Mouse (Mus musculus): ENCODE data around the gene Olfr10. TPM values are rescaled to one million over a fixed set of nuclear protein-coding genes. Genes with fewer than 3 reads are reported as not detected.

Gene Olfr10
- polyA plus RNA-seq, 1 experiment from 2014 or later = not detected

GRCm38 (mm10) chr11:49326726-49327125 is 22.2 kb downstream of the Olfr10 start:
- H3K4me3 ChIP-seq (ENCODE audit: control insufficient read depth in 1 of 2, insufficient read depth in 1 of 2, low read depth in 1 of 2, low read length in 2 of 2) = no peak overlapping the region
- H3K27ac ChIP-seq (replicated peaks in 1 of 2; ENCODE audit: control insufficient read depth in 1 of 2, insufficient read depth in 1 of 2, low read depth in 2 of 2, low read length in 2 of 2) = no peak overlapping the region
- H3K4me1 ChIP-seq (ENCODE audit: control insufficient read depth in 2 of 2, insufficient read depth in 2 of 2, low read length in 2 of 2) = no peaks in the 10 kb centered on the region
- H3K4me2 ChIP-seq (ENCODE audit: low read length) = no peak overlapping the region
- H3K9ac ChIP-seq (ENCODE audit: low read length) = no peak overlapping the region
- 70% methylated on average over 3 of the region's 3 CpGs for WGBS
- H3K27me3 ChIP-seq (ENCODE audit: control insufficient read depth, insufficient read depth, low read length) = no peaks in the 10 kb centered on the region
- H3K9me3 ChIP-seq (ENCODE audit: control insufficient read depth, low read length) = no peaks in the 10 kb centered on the region
- ATAC-seq (ENCODE audit: insufficient number of reproducible peaks, insufficient read depth, low FRiP score, low read depth) = no peak
- H3K36me3 ChIP-seq (ENCODE audit: control insufficient read depth, insufficient read depth, low read length) = no peaks in the 10 kb centered on the region

- Histone ChIP-seq H3K36me3 (ENCODE audit: control insufficient read depth, insufficient read depth, low read length) (no peaks in the 10 kb centered on the region), H3K9ac (ENCODE audit: low read length) (no peak overlapping the region), H3K4me2 (ENCODE audit: low read length) (no peak overlapping the region), H3K9me3 (ENCODE audit: control insufficient read depth, low read length) (no peaks in the 10 kb centered on the region), H3K27ac (replicated peaks in 1 of 2; ENCODE audit: control insufficient read depth in 1 of 2, insufficient read depth in 1 of 2, low read depth in 2 of 2, low read length in 2 of 2) (no peak overlapping the region), H3K4me3 (ENCODE audit: control insufficient read depth in 1 of 2, insufficient read depth in 1 of 2, low read depth in 1 of 2, low read length in 2 of 2) (no peak overlapping the region), H3K27me3 (ENCODE audit: control insufficient read depth, insufficient read depth, low read length) (no peaks in the 10 kb centered on the region), H3K4me1 (ENCODE audit: control insufficient read depth in 2 of 2, insufficient read depth in 2 of 2, low read length in 2 of 2) (no peaks in the 10 kb centered on the region)
- WGBS = 48% methylated on average over 1 of the region's 1 CpGs
- ATAC-seq (ENCODE audit: insufficient number of reproducible peaks, insufficient read depth, low FRiP score, low read depth) = no peak
Measured at GRCm38 (mm10) chr11:49329686-49330085, 25.1 kb downstream of the Olfr10 start.

GRCm38 (mm10) chr11:49334888-49335287 is 30.3 kb downstream of the Olfr10 start, which contains the start of gene Olfr1390:
Olfr1390 (plus strand) TSS chr11:49335188.
- no peak within 1 kb of the TSS for H3K27ac ChIP-seq (replicated peaks in 1 of 2; ENCODE audit: control insufficient read depth in 1 of 2, insufficient read depth in 1 of 2, low read depth in 2 of 2, low read length in 2 of 2)
- H3K4me3 ChIP-seq (ENCODE audit: control insufficient read depth in 1 of 2, insufficient read depth in 1 of 2, low read depth in 1 of 2, low read length in 2 of 2) = no peak within 1 kb of the TSS
- no peak within 1 kb of the TSS for H3K9ac ChIP-seq (ENCODE audit: low read length)
- H3K4me1 ChIP-seq (ENCODE audit: control insufficient read depth in 2 of 2, insufficient read depth in 2 of 2, low read length in 2 of 2) = no peaks in the 10 kb centered on the region
- 71% methylated on average over 1 of the region's 1 CpGs for WGBS
- no peaks in the 10 kb centered on the region for H3K36me3 ChIP-seq (ENCODE audit: control insufficient read depth, insufficient read depth, low read length)
- ATAC-seq (ENCODE audit: insufficient number of reproducible peaks, insufficient read depth, low FRiP score, low read depth) = no peak
- H3K9me3 ChIP-seq (ENCODE audit: control insufficient read depth, low read length) = no peaks in the 10 kb centered on the region
- H3K27me3 ChIP-seq (ENCODE audit: control insufficient read depth, insufficient read depth, low read length) = no peaks in the 10 kb centered on the region
- H3K4me2 ChIP-seq (ENCODE audit: low read length) = no peak within 1 kb of the TSS

DNA sequence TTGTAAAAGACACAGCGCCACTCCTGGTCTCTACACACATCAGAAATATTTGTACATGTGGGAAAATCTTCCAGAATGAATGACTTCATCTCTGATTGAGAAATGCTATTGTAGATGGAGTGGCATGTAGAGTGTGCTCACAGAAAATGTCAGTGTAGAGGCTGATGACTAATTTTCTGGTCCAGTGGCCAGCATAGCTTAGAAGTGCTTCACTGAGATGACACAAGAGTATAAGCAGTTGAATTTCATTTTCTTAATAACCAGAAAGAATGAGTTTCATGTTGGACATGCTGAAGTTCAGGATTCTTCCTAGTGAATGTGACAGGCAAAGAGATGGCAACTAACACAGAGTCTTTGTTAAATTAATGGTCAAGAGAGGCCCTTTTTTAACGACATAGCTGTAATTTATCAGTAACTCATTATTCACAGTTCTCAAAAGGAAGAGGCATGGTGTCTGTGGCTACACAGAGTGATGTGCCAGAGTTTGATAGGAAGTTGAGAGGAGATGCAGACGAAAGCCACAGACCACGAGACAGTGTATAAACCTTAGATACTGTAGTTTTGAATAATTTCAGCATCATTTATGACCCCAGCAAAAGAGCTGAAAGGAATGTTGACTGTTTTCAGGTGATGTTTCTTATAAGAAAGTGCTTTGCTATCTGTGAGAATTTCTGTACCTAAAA is 32.8 kb downstream of the Olfr10 start:
- no peak for ATAC-seq (ENCODE audit: insufficient number of reproducible peaks, insufficient read depth, low FRiP score, low read depth)
- H3K9ac ChIP-seq (ENCODE audit: low read length) = no peak overlapping the region
- H3K27me3 ChIP-seq (ENCODE audit: control insufficient read depth, insufficient read depth, low read length) = no peaks in the 10 kb centered on the region
- H3K4me2 ChIP-seq (ENCODE audit: low read length) = no peak overlapping the region
- H3K27ac ChIP-seq (replicated peaks in 1 of 2; ENCODE audit: control insufficient read depth in 1 of 2, insufficient read depth in 1 of 2, low read depth in 2 of 2, low read length in 2 of 2) = no peak overlapping the region
- H3K9me3 ChIP-seq (ENCODE audit: control insufficient read depth, low read length) = no peaks in the 10 kb centered on the region
- no peak overlapping the region for H3K4me3 ChIP-seq (ENCODE audit: control insufficient read depth in 1 of 2, insufficient read depth in 1 of 2, low read depth in 1 of 2, low read length in 2 of 2)
- no peaks in the 10 kb centered on the region for H3K4me1 ChIP-seq (ENCODE audit: control insufficient read depth in 2 of 2, insufficient read depth in 2 of 2, low read length in 2 of 2)
- no peaks in the 10 kb centered on the region for H3K36me3 ChIP-seq (ENCODE audit: control insufficient read depth, insufficient read depth, low read length)
- 59% methylated on average over 4 of the region's 4 CpGs for WGBS

Other genes starting within 250 kb of the Olfr10 start
- 0.09 TPM in 1 of 2 replicates, not detected in the other for gene Tgtp2, start 240.5 kb upstream of the Olfr10 start, polyA plus RNA-seq (2014; fragmentation: Nextera tagmentation; extraction: Ambion mirVana)
- gene Ifi47, start 228.2 kb upstream of the Olfr10 start, polyA plus RNA-seq (2014; fragmentation: Nextera tagmentation; extraction: Ambion mirVana) = 0.98 and 1.3 TPM in 2 replicates
- gene Olfr1396, start 189.9 kb upstream of the Olfr10 start, polyA plus RNA-seq (2014; fragmentation: Nextera tagmentation; extraction: Ambion mirVana) = not detected in 2 replicates
- not detected in 2 replicates for gene Olfr1395, start 162.5 kb upstream of the Olfr10 start, polyA plus RNA-seq (2014; fragmentation: Nextera tagmentation; extraction: Ambion mirVana)
- gene Olfr1394, start 150.4 kb upstream of the Olfr10 start, polyA plus RNA-seq (2014; fragmentation: Nextera tagmentation; extraction: Ambion mirVana) = not detected in 2 replicates
- gene Btnl9, start 117.6 kb upstream of the Olfr10 start, polyA plus RNA-seq (2014; fragmentation: Nextera tagmentation; extraction: Ambion mirVana) = 4.4 and 5.9 TPM in 2 replicates
- 30.3 and 32.2 TPM in 2 replicates for gene Zfp62, start 101.4 kb upstream of the Olfr10 start, polyA plus RNA-seq (2014; fragmentation: Nextera tagmentation; extraction: Ambion mirVana)
- gene Mgat1, start 60.5 kb upstream of the Olfr10 start, polyA plus RNA-seq (2014; fragmentation: Nextera tagmentation; extraction: Ambion mirVana) = 38.3 and 43.5 TPM in 2 replicates
- 0.18 and 0.35 TPM in 2 replicates for gene Olfr1393, start 26.4 kb upstream of the Olfr10 start, polyA plus RNA-seq (2014; fragmentation: Nextera tagmentation; extraction: Ambion mirVana)
- gene Olfr1392, start 19.5 kb upstream of the Olfr10 start, polyA plus RNA-seq (2014; fragmentation: Nextera tagmentation; extraction: Ambion mirVana) = not detected in 2 replicates
- gene Olfr1391, start 18.0 kb downstream of the Olfr10 start, polyA plus RNA-seq (2014; fragmentation: Nextera tagmentation; extraction: Ambion mirVana) = not detected in 2 replicates
- not detected in 2 replicates for gene Olfr1390, start 30.4 kb downstream of the Olfr10 start, polyA plus RNA-seq (2014; fragmentation: Nextera tagmentation; extraction: Ambion mirVana)
- not detected in 2 replicates for gene Olfr1389, start 118.3 kb downstream of the Olfr10 start, polyA plus RNA-seq (2014; fragmentation: Nextera tagmentation; extraction: Ambion mirVana)
- gene Olfr1388, start 131.9 kb downstream of the Olfr10 start, polyA plus RNA-seq (2014; fragmentation: Nextera tagmentation; extraction: Ambion mirVana) = not detected in 2 replicates
- not detected in 2 replicates for gene Olfr1387, start 150.6 kb downstream of the Olfr10 start, polyA plus RNA-seq (2014; fragmentation: Nextera tagmentation; extraction: Ambion mirVana)
- not detected in 2 replicates for gene Olfr1386, start 160.3 kb downstream of the Olfr10 start, polyA plus RNA-seq (2014; fragmentation: Nextera tagmentation; extraction: Ambion mirVana)
- not detected in 2 replicates for gene Olfr1385, start 184.3 kb downstream of the Olfr10 start, polyA plus RNA-seq (2014; fragmentation: Nextera tagmentation; extraction: Ambion mirVana)
- not detected in 2 replicates for gene Olfr1384, start 202.0 kb downstream of the Olfr10 start, polyA plus RNA-seq (2014; fragmentation: Nextera tagmentation; extraction: Ambion mirVana)
- not detected in 2 replicates for gene Olfr1383, start 214.9 kb downstream of the Olfr10 start, polyA plus RNA-seq (2014; fragmentation: Nextera tagmentation; extraction: Ambion mirVana)
- gene Olfr1382, start 223.5 kb downstream of the Olfr10 start, polyA plus RNA-seq (2014; fragmentation: Nextera tagmentation; extraction: Ambion mirVana) = not detected in 2 replicates
- gene Olfr1381, start 238.7 kb downstream of the Olfr10 start, polyA plus RNA-seq (2014; fragmentation: Nextera tagmentation; extraction: Ambion mirVana) = not detected in 2 replicates